ENCODE assay signal across 10 mouse cellular contexts in genomic region chr8:47218536-47218935, GRCm38 (mm10).
A peak's percentile ranks its signal among the peaks of the same experiment; 100 is the strongest.
DNase-seq lines count a peak whose midpoint lies in the region; ATAC-seq and TF ChIP-seq lines count a peak whose summit lies in the region.
"Had no signal": no experiment of that assay in that cellular context is flagged by ENCODE, and none has a peak within 500 bp of the region (broad histone marks: within the 10 kb centered on the region; RNA-seq: fewer than 3 reads in every experiment).

No protein-coding gene starts in this region.

- no peaks in the 10 kb centered on the region for H3K27me3 ChIP-seq in kidney, embryonic 16.5 days (ENCODE audit: insufficient read depth, low read length)
- H3K27me3 ChIP-seq in kidney, embryonic 15.5 days, result no peaks in the 10 kb centered on the region
- no peaks in the 10 kb centered on the region for H3K27me3 ChIP-seq in heart, embryonic 16.5 days (ENCODE audit: control insufficient read depth, insufficient read depth, low read length)
- H3K27me3 ChIP-seq in neural tube, embryonic 12.5 days (replicated peaks), result no peaks in the 10 kb centered on the region
- no peaks in the 10 kb centered on the region for H3K27me3 ChIP-seq in kidney, adult 2 months (replicated peaks; ENCODE audit: control insufficient read depth, insufficient read depth, low read length)
- no peaks in the 10 kb centered on the region for H3K27me3 ChIP-seq in limb, embryonic 10.5 days (ENCODE audit: low read depth, poor library complexity, severe bottlenecking)
- H3K27me3 ChIP-seq: limb, embryonic 13.5 days had no signal

- ATAC-seq in kidney, embryonic 16.5 days (ENCODE audit: low FRiP score, low TSS enrichment), result 0 out of 2 replicates have a peak, but pooled peaks have one; percentile 31
- ATAC-seq in kidney, embryonic 15.5 days (replicated peaks; ENCODE audit: low FRiP score), result no peak
- peak; percentile 81 for ATAC-seq in heart, embryonic 16.5 days (replicated peaks; ENCODE audit: extremely low read depth, insufficient read depth, low FRiP score)
- no peak for ATAC-seq in neural tube, embryonic 12.5 days (ENCODE audit: low FRiP score, low read depth)

- H3K9ac ChIP-seq in kidney, embryonic 16.5 days (replicated peaks; ENCODE audit: low read length), result no peak overlapping the region
- H3K9ac ChIP-seq in kidney, embryonic 15.5 days, result no peak overlapping the region
- H3K9ac ChIP-seq in heart, embryonic 16.5 days (ENCODE audit: low read length), result peak overlapping the region; percentile 54
- H3K9ac ChIP-seq in neural tube, embryonic 12.5 days, result 0 out of 2 replicates have a peak overlapping the region, but pooled peaks have one; percentile 21
- H3K9ac ChIP-seq: limb, embryonic 13.5 days had no signal

- no peak for TF ChIP-seq POLR2A in kidney, adult 2 months (IDR thresholded peaks at IDR 0.05; ENCODE audit: low read depth, low read length)

- peaks cover 9% of the 10 kb centered on the region; the same call in 1 of the 2 replicates for H3K4me1 ChIP-seq in kidney, embryonic 16.5 days (ENCODE audit: insufficient read depth, low read length)
- peaks cover 8% of the 10 kb centered on the region for H3K4me1 ChIP-seq in kidney, embryonic 15.5 days
- peaks cover 15% of the 10 kb centered on the region for H3K4me1 ChIP-seq in heart, embryonic 16.5 days (ENCODE audit: control insufficient read depth, insufficient read depth, low read length)
- H3K4me1 ChIP-seq in neural tube, embryonic 12.5 days, result peaks cover 49% of the 10 kb centered on the region
- H3K4me1 ChIP-seq in kidney, adult 2 months (ENCODE audit: control insufficient read depth, insufficient read depth, low read length), result no peaks in the 10 kb centered on the region
- peaks cover 20% of the 10 kb centered on the region for H3K4me1 ChIP-seq in limb, embryonic 10.5 days

- WGBS in kidney, embryonic 16.5 days, result 27% methylated on average over 6 of the region's 6 CpGs
- WGBS in kidney, embryonic 15.5 days, result 25% methylated on average over 6 of the region's 6 CpGs
- WGBS in heart, embryonic 16.5 days, result 20% methylated on average over 6 of the region's 6 CpGs
- 39% methylated on average over 6 of the region's 6 CpGs for WGBS in neural tube, embryonic 12.5 days
- 38% methylated on average over 6 of the region's 6 CpGs for WGBS in kidney, adult 2 months
- 39% methylated on average over 6 of the region's 6 CpGs for WGBS in limb, embryonic 10.5 days

- no peak overlapping the region for H3K4me3 ChIP-seq in kidney, embryonic 16.5 days (ENCODE audit: low read length)
- H3K4me3 ChIP-seq in kidney, embryonic 15.5 days (replicated peaks), result no peak overlapping the region
- no peak overlapping the region for H3K4me3 ChIP-seq in heart, embryonic 16.5 days (ENCODE audit: low read length)
- H3K4me3 ChIP-seq in neural tube, embryonic 12.5 days, result no peak overlapping the region
- H3K4me3 ChIP-seq in kidney, adult 2 months (ENCODE audit: insufficient read depth, low read depth, low read length), result no peak overlapping the region
- H3K4me3 ChIP-seq in limb, embryonic 10.5 days, result no peak overlapping the region
- H3K4me3 ChIP-seq: limb, embryonic 13.5 days had no signal

- TF ChIP-seq CTCF in kidney, adult 2 months (conservative IDR thresholded peaks at IDR 0.05; ENCODE audit: insufficient read depth, insufficient read length, low read depth, low read length), result no peak

- peak; percentile 49 for DNase-seq in embryo, embryonic 11 days
- no peak for DNase-seq in kidney, adult 2 months
- no peak for DNase-seq in limb, embryonic 10.5 days (ENCODE audit: low spot score)
- no peak for DNase-seq in cerebellum, postnatal 4 days (ENCODE audit: low spot score in 2 of 2)
- DNase-seq: gastrocnemius, postnatal 14 days had no signal

- H3K27ac ChIP-seq in kidney, embryonic 16.5 days (ENCODE audit: low read length), result no peak overlapping the region
- H3K27ac ChIP-seq in kidney, embryonic 15.5 days, result no peak overlapping the region
- peak overlapping the region; percentile 83 for H3K27ac ChIP-seq in heart, embryonic 16.5 days (ENCODE audit: low read length)
- no peak overlapping the region for H3K27ac ChIP-seq in neural tube, embryonic 12.5 days
- H3K27ac ChIP-seq in kidney, adult 2 months (ENCODE audit: insufficient read depth, low read depth, low read length), result no peak overlapping the region
- H3K27ac ChIP-seq in limb, embryonic 10.5 days, result no peak overlapping the region
- H3K27ac ChIP-seq: limb, embryonic 13.5 days had no signal

- H3K4me2 ChIP-seq in kidney, embryonic 16.5 days (replicated peaks; ENCODE audit: low read depth, low read length), result no peak overlapping the region
- H3K4me2 ChIP-seq in kidney, embryonic 15.5 days, result no peak overlapping the region
- peak overlapping the region; percentile 49 for H3K4me2 ChIP-seq in heart, embryonic 16.5 days (ENCODE audit: low read depth, low read length)
- no peak overlapping the region for H3K4me2 ChIP-seq in neural tube, embryonic 12.5 days (replicated peaks)
- H3K4me2 ChIP-seq: limb, embryonic 13.5 days had no signal

- no peaks in the 10 kb centered on the region for H3K36me3 ChIP-seq in kidney, embryonic 16.5 days (ENCODE audit: insufficient read depth, low read length)
- H3K36me3 ChIP-seq in kidney, embryonic 15.5 days, result no peaks in the 10 kb centered on the region
- H3K36me3 ChIP-seq in heart, embryonic 16.5 days (ENCODE audit: control insufficient read depth, insufficient read depth), result no peaks in the 10 kb centered on the region
- H3K36me3 ChIP-seq in neural tube, embryonic 12.5 days, result no peaks in the 10 kb centered on the region
- no peaks in the 10 kb centered on the region for H3K36me3 ChIP-seq in kidney, adult 2 months (ENCODE audit: control insufficient read depth, insufficient read depth, low read length)
- H3K36me3 ChIP-seq in limb, embryonic 10.5 days, result no peaks in the 10 kb centered on the region
- H3K36me3 ChIP-seq: limb, embryonic 13.5 days had no signal

- no peaks in the 10 kb centered on the region for H3K9me3 ChIP-seq in kidney, embryonic 16.5 days (ENCODE audit: low read length)
- no peaks in the 10 kb centered on the region for H3K9me3 ChIP-seq in kidney, embryonic 15.5 days (replicated peaks)
- H3K9me3 ChIP-seq in heart, embryonic 16.5 days (replicated peaks; ENCODE audit: control insufficient read depth, low read length), result no peaks in the 10 kb centered on the region
- H3K9me3 ChIP-seq in neural tube, embryonic 12.5 days, result no peaks in the 10 kb centered on the region
- no peaks in the 10 kb centered on the region for H3K9me3 ChIP-seq in limb, embryonic 10.5 days (replicated peaks)
- H3K9me3 ChIP-seq: limb, embryonic 13.5 days had no signal

Comparison
In these comparisons a context has a peak if more than half of its experiments do, and no peak if none do; other contexts are left out.
1. ATAC-seq: peak in kidney, embryonic 16.5 days (single experiment) and heart, embryonic 16.5 days (single experiment); none in kidney, embryonic 15.5 days (single experiment) and neural tube, embryonic 12.5 days (single experiment).
2. H3K9ac ChIP-seq: peak in heart, embryonic 16.5 days (single experiment) and neural tube, embryonic 12.5 days (single experiment); none in kidney, embryonic 16.5 days (single experiment) and kidney, embryonic 15.5 days (single experiment).